Mouse (Mus musculus) intestine, embryonic 15.5 days (tissue): ENCODE results near the gene Etl4. TPM values are rescaled to one million over a fixed set of nuclear protein-coding genes. Genes with fewer than 3 reads are reported as not detected.

Source experiments
- ATAC-seq: fragments of 200-750 bp; cut with Nextera tagmentation; 2 replicates; pipeline ENCODE4 v1.8.0; 2017; ENCODE audit warnings: moderate TSS enrichment, moderate library complexity
- H3K27ac ChIP-seq: fragments of 300-500 bp; sonication (generic); 2 replicates; pipeline ENCODE4 v1.5.1; 2015; ENCODE audit warnings: mild to moderate bottlenecking, inconsistent platforms
- H3K27me3 ChIP-seq: fragments of 300-500 bp; sonication (generic); replicated peaks from 2 replicates; pipeline ENCODE4 v1.6.1; 2015; ENCODE audit warnings: inconsistent platforms
- H3K36me3 ChIP-seq: fragments of 300-500 bp; sonication (generic); 2 replicates; pipeline ENCODE4 v1.6.1; 2015; ENCODE audit warnings: inconsistent platforms
- H3K4me1 ChIP-seq: fragments of 300-500 bp; sonication (generic); replicated peaks from 2 replicates; pipeline ENCODE4 v1.6.1; 2015; ENCODE audit warnings: inconsistent platforms
- H3K4me2 ChIP-seq: fragments of 300-500 bp; sonication (generic); replicated peaks from 2 replicates; pipeline ENCODE4 v1.6.1; 2015; ENCODE audit warnings: mild to moderate bottlenecking, inconsistent platforms
- H3K4me3 ChIP-seq: fragments of 300-500 bp; sonication (generic); replicated peaks from 2 replicates; pipeline ENCODE4 v1.5.1; 2015; ENCODE audit warnings: inconsistent platforms
- H3K9ac ChIP-seq: fragments of 300-500 bp; sonication (generic); 2 replicates; pipeline ENCODE4 v1.6.1; 2015; ENCODE audit warnings: inconsistent platforms
- H3K9me3 ChIP-seq: fragments of 300-500 bp; sonication (generic); 2 replicates; pipeline ENCODE4 v1.6.1; 2016; ENCODE audit warnings: inconsistent platforms
- WGBS: fragments of 180-500 bp; shearing (Covaris S2); methylation state at CpG from one replicate; pipeline ENCODE4 v1.1.7; 2015; 5-methylcytosine and 5-hydroxymethylcytosine counted together
- polyA plus RNA-seq: library from polyadenylated mRNA; unstranded; fragments of >200 nt; fragmentation: Nextera tagmentation; extraction: Ambion mirVana; gene quantifications from 2 replicates; pipeline ENCODE4 v1.2.1, GENCODE M21; 2015

Etl4 gene
- polyA plus RNA-seq, 1 experiment from 2014 or later = 32.8 TPM

GRCm38 (mm10) chr2:20545624-20546023 is 636.0 kb downstream of the Etl4 start:
- Histone ChIP-seq H3K9me3 (no peaks in the 10 kb centered on the region), H3K36me3 (no peaks in the 10 kb centered on the region), H3K4me3 (no peak overlapping the region), H3K4me2 (no peak overlapping the region), H3K9ac (no peak overlapping the region), H3K27ac (no peak overlapping the region), H3K4me1 (peaks cover 15% of the 10 kb centered on the region; the same call in 1 of the 2 replicates), H3K27me3 (no peaks in the 10 kb centered on the region)
- 54% methylated on average over 2 of the region's 2 CpGs for WGBS
- no peak for ATAC-seq

DNA sequence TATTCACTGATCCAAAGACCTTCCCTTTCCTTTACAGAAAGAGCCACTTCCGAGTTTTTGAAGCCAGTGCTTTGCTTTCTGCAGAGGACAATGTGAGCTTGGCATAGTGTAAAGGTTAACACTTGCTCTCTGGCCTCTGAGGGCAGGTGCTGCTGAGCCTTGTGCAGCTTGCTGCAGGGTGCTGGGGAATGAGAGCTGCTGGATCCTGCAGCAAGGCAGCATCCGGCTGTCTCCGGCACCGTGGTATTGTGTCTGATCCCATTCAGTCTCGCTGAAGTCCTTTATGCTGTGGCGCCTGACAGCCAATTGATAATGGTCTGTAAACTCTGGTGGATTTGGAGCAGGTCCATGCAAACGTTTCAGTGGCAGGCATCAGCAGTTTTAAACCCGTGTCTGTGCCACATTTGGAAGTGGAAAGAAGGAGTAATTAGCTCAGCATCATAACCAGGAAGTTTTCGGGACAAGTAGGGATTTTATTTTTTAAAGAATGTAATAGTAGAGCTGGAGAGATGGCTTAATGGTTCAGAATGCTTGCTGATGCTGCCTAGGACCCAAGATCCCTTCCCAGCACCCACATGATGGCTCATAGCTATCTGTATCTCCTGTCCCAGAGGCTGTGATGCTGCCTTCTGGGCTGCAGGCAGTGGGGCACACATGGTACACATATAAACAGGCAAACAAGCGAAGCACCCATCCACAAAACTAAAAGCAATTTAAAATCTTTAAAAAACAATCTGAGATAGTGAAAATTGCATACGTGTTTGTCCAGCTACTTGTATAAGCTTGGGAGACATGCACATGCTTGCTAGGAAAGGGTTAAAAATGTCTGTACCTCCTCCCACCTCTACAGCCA is 637.1 kb downstream of the Etl4 start:
- peaks cover 15% of the 10 kb centered on the region; the same call in 1 of the 2 replicates for H3K4me1 ChIP-seq
- H3K36me3 ChIP-seq = no peaks in the 10 kb centered on the region
- H3K9ac ChIP-seq = peak overlapping the region; percentile 28; the same call in 1 of the 2 replicates
- H3K27me3 ChIP-seq = no peaks in the 10 kb centered on the region
- WGBS = 19% methylated on average over 11 of the region's 11 CpGs
- H3K4me3 ChIP-seq = no peak overlapping the region
- H3K4me2 ChIP-seq = peak overlapping the region; percentile 51
- peak overlapping the region; percentile 63 for H3K27ac ChIP-seq
- ATAC-seq = peak; percentile 50
- no peaks in the 10 kb centered on the region for H3K9me3 ChIP-seq

DNA sequence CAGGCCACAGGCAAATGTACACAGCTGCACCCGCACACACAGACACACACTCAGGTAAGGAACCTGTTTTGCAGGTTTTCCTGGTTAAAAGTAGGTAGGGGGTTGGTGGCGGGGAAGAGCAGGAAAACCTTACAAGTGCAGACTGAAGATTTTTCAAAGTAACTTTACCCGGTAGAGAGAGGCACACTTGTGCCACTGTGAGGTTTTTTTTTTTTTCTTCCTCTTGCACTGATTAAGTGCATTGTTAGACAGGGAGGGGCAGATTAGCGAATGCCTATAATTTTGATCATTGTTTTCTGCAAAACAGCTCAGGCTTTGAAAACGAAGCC is 637.7 kb downstream of the Etl4 start:
- no peaks in the 10 kb centered on the region for H3K27me3 ChIP-seq
- peaks cover 15% of the 10 kb centered on the region; the same call in 1 of the 2 replicates for H3K4me1 ChIP-seq
- H3K27ac ChIP-seq = peak overlapping the region; percentile 69
- H3K36me3 ChIP-seq = no peaks in the 10 kb centered on the region
- ATAC-seq = peak; percentile 94
- 21% methylated on average over 5 of the region's 5 CpGs for WGBS
- peak overlapping the region; percentile 25 for H3K4me3 ChIP-seq
- H3K4me2 ChIP-seq = peak overlapping the region; percentile 51
- no peaks in the 10 kb centered on the region for H3K9me3 ChIP-seq
- H3K9ac ChIP-seq = no peak overlapping the region

- Histone ChIP-seq H3K9me3 (no peaks in the 10 kb centered on the region), H3K9ac (no peak overlapping the region), H3K27me3 (no peaks in the 10 kb centered on the region), H3K4me2 (peak overlapping the region; percentile 51), H3K36me3 (no peaks in the 10 kb centered on the region), H3K4me1 (peaks cover 15% of the 10 kb centered on the region; the same call in 1 of the 2 replicates), H3K4me3 (peak overlapping the region; percentile 25), H3K27ac (peak overlapping the region; percentile 69)
- WGBS = 32% methylated on average over 18 of the region's 18 CpGs
- ATAC-seq = peak; percentile 79
These were observed 638.4 kb downstream of the Etl4 start for GRCm38 (mm10) chr2:20547686-20548624.

- WGBS = 56% methylated on average over 5 of the region's 5 CpGs
- ATAC-seq = no peak
- Histone ChIP-seq H3K4me1 (peaks cover 15% of the 10 kb centered on the region; the same call in 1 of the 2 replicates), H3K4me3 (no peak overlapping the region), H3K27ac (no peak overlapping the region), H3K4me2 (peak overlapping the region; percentile 51; the same call in 1 of the 2 replicates), H3K9me3 (no peaks in the 10 kb centered on the region), H3K9ac (no peak overlapping the region), H3K27me3 (no peaks in the 10 kb centered on the region), H3K36me3 (no peaks in the 10 kb centered on the region)
These were observed 639.5 kb downstream of the Etl4 start for GRCm38 (mm10) chr2:20549065-20549464.

GRCm38 (mm10) chr2:20549996-20550395 is 640.4 kb downstream of the Etl4 start:
- Histone ChIP-seq H3K4me2 (no peak overlapping the region), H3K27me3 (no peaks in the 10 kb centered on the region), H3K9me3 (no peaks in the 10 kb centered on the region), H3K27ac (no peak overlapping the region), H3K4me3 (no peak overlapping the region), H3K9ac (no peak overlapping the region), H3K36me3 (no peaks in the 10 kb centered on the region), H3K4me1 (peaks cover 15% of the 10 kb centered on the region; the same call in 1 of the 2 replicates)
- WGBS = 45% methylated on average over 1 of the region's 1 CpGs
- no peak for ATAC-seq

GRCm38 (mm10) chr2:20555706-20556105 is 646.1 kb downstream of the Etl4 start:
- 58% methylated on average over 3 of the region's 3 CpGs for WGBS
- no peaks in the 10 kb centered on the region for H3K27me3 ChIP-seq
- H3K9ac ChIP-seq = no peak overlapping the region
- no peaks in the 10 kb centered on the region for H3K9me3 ChIP-seq
- H3K36me3 ChIP-seq = no peaks in the 10 kb centered on the region
- no peaks in the 10 kb centered on the region for H3K4me1 ChIP-seq
- H3K27ac ChIP-seq = no peak overlapping the region
- ATAC-seq = no peak
- H3K4me3 ChIP-seq = no peak overlapping the region
- H3K4me2 ChIP-seq = no peak overlapping the region

DNA sequence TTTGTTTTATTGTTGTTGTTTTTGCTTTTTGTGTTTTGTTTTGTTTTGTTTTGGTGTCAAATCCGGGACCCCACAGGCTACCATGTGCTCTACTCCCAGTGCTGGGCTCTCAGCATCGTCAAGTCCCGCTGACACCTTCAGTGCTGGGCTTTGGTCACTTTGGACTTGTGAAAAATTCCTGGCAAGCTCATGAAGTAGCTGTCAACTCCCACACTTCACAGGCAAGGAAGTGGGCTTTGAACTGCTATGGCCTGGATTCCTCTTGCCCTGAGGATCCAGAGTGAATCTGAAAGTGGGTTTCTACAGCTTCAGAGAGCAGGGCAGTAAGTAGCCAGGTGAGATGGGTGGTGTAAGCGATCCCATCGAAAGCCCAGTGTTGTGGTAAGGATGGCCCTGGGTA is 649.5 kb downstream of the Etl4 start:
- Histone ChIP-seq H3K4me3 (no peak overlapping the region), H3K4me1 (0 out of 2 replicates have a peak, but pooled peaks cover 7% of the 10 kb centered on the region), H3K9ac (no peak overlapping the region), H3K4me2 (no peak overlapping the region), H3K27me3 (no peaks in the 10 kb centered on the region), H3K27ac (no peak overlapping the region; the same call in 1 of the 2 replicates), H3K36me3 (no peaks in the 10 kb centered on the region), H3K9me3 (no peaks in the 10 kb centered on the region)
- WGBS = 77% methylated on average over 5 of the region's 5 CpGs
- no peak for ATAC-seq

DNA sequence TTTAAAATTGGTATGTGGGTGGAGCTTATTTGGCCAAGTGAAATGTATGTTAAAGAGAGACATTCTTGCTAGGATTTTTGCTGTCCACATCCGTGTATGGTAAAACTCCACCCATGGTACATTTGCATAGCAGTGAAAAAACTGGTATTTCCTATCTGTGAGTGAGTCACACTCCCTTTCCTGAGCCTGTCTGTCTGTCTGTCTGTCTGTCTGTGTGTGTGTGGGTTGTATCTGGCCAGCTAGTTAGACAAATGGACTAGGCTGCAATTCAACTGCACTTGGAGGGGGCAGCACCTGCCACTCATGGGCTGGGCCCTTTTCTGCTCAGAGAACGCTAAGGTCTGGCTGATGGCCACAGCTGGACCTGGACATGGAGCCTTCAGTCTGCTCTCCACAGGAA is 650.1 kb downstream of the Etl4 start:
- Histone ChIP-seq H3K27ac (peak overlapping the region; percentile 28; the same call in 1 of the 2 replicates), H3K4me3 (no peak overlapping the region), H3K27me3 (no peaks in the 10 kb centered on the region), H3K4me2 (no peak overlapping the region), H3K9ac (no peak overlapping the region), H3K4me1 (0 out of 2 replicates have a peak, but pooled peaks cover 7% of the 10 kb centered on the region), H3K36me3 (no peaks in the 10 kb centered on the region), H3K9me3 (no peaks in the 10 kb centered on the region)
- 39% methylated on average over 2 of the region's 2 CpGs for WGBS
- ATAC-seq = peak; percentile 72

GRCm38 (mm10) chr2:20560581-20560980 is 651.0 kb downstream of the Etl4 start:
- H3K4me2 ChIP-seq = no peak overlapping the region
- 90% methylated on average over 9 of the region's 9 CpGs for WGBS
- no peaks in the 10 kb centered on the region for H3K9me3 ChIP-seq
- no peak for ATAC-seq
- no peak overlapping the region for H3K9ac ChIP-seq
- no peak overlapping the region for H3K27ac ChIP-seq
- H3K4me1 ChIP-seq = 0 out of 2 replicates have a peak, but pooled peaks cover 7% of the 10 kb centered on the region
- H3K4me3 ChIP-seq = no peak overlapping the region
- H3K27me3 ChIP-seq = no peaks in the 10 kb centered on the region
- no peaks in the 10 kb centered on the region for H3K36me3 ChIP-seq

DNA sequence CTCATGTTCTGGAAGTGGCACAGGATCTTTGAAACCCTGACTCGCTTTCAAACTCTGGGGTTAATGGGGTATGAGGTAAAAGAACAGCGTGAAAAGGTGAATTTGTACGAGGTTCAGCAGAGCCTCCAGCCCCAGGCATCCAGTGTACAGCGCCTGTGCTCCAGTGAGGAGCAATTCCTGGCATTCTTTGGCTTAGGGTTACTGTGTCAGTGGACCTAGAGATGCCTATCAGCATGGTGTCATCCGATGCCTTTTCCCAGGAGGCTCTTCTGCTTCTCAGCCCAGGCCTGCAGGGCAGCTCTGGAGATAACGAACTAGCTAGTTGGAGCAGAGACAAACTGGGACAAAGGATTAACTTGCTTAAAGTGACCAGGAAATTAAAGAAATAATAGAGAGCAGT is 653.5 kb downstream of the Etl4 start:
- 30% methylated on average over 6 of the region's 6 CpGs for WGBS
- Histone ChIP-seq H3K27ac (no peak overlapping the region), H3K36me3 (no peaks in the 10 kb centered on the region), H3K4me1 (0 out of 2 replicates have a peak, but pooled peaks cover 7% of the 10 kb centered on the region), H3K27me3 (no peaks in the 10 kb centered on the region), H3K9me3 (no peaks in the 10 kb centered on the region), H3K4me3 (no peak overlapping the region), H3K9ac (no peak overlapping the region), H3K4me2 (no peak overlapping the region)
- no peak for ATAC-seq

- Histone ChIP-seq H3K27me3 (no peaks in the 10 kb centered on the region), H3K4me3 (no peak overlapping the region), H3K9ac (no peak overlapping the region), H3K4me1 (no peaks in the 10 kb centered on the region), H3K36me3 (no peaks in the 10 kb centered on the region), H3K27ac (no peak overlapping the region), H3K9me3 (no peaks in the 10 kb centered on the region), H3K4me2 (no peak overlapping the region)
- WGBS = 77% methylated on average over 1 of the region's 1 CpGs
- no peak for ATAC-seq
These were observed 658.9 kb downstream of the Etl4 start for GRCm38 (mm10) chr2:20568456-20568855.
